Mouse (Mus musculus): ENCODE results near the gene Mgea5.
A peak's percentile ranks its signal among the peaks of the same experiment; 100 is the strongest.

The Mgea5 gene

DNA sequence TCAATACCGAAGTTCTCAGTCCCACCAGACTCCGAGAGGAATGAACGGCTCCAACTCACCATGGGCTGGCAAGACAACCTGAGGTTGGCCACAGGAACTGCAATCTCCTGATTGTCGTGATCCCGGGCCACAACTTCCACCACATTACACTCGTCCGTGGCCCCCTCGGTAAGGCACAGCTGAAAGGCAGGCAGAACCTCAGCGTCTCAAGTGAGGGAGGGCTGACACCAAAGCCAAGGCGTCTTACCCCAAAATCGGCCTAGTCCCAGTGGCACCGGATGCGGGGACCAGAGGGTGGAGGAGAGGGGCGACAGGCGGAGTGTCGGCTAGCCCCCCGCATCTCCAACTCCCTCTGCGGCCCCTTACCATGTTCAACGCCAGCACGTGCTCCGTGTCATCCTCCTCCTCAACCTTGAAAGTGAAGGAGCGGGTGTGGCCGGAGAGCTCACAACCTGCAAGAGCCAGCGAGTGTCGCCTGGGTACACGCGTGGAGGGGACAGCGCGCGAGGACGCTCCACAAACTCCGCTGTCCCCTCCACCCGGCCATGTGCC is 34.9 kb downstream of the Mgea5 start:
- no peak for DNase-seq (ENCODE audit: low read depth)

GRCm38 (mm10) chr19:45748206-45748605 is 35.4 kb downstream of the Mgea5 start:
- no peak for DNase-seq (ENCODE audit: low read depth)

GRCm38 (mm10) chr19:45747028-45747867 is 36.4 kb downstream of the Mgea5 start:
- peak; percentile 92 for DNase-seq (ENCODE audit: low read depth)

DNA sequence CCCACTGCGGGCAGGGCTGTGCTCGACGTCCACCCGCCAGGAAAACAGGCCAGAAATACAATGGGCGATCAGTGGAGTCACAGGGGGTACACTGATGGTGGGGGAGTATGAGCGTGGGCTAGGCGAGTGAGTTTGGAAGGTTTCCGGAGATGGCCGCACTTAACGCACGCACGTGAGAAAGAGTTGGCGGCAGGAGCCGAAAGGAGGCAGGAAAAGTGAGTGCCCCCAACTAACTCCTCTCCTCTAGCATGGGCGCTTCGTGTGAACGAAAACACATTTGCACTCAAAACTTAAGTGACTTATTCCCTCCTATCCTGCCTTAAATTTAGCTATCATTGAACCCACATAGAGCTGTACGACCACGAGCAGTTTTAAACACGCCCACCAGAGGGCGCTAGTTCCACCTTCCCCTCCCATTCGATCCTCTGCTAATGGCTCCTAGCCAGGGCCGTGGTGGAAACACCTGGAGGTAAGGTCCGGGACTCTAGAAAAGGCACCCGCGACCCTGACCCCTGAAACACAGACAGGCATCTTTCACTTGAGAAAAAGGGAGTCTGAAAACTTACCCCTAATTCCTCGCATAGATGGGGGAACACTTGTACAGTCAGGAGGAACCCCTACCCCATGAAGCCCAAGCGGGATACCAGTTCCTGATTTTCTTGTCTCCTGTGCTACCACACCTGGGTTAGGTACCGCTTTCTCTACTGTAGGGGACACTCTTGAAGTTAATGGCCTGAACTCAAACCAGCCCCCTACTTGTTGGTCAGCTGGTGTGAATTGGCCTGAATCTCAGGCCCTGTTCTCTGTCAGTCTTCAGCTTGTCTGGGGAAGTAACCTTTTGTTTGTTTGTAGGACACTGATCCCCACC is 37.2 kb downstream of the Mgea5 start:
- peak; percentile 79 for DNase-seq (ENCODE audit: low read depth)

- DNase-seq (ENCODE audit: low read depth), result no peak
Observed at GRCm38 (mm10) chr19:45745344-45746152, 38.1 kb downstream of the Mgea5 start.

GRCm38 (mm10) chr19:45743619-45744018 is 40.0 kb downstream of the Mgea5 start:
- DNase-seq (ENCODE audit: low read depth), result no peak

GRCm38 (mm10) chr19:45742984-45743575 is 40.6 kb downstream of the Mgea5 start:
- no peak for DNase-seq (ENCODE audit: low read depth)

DNA sequence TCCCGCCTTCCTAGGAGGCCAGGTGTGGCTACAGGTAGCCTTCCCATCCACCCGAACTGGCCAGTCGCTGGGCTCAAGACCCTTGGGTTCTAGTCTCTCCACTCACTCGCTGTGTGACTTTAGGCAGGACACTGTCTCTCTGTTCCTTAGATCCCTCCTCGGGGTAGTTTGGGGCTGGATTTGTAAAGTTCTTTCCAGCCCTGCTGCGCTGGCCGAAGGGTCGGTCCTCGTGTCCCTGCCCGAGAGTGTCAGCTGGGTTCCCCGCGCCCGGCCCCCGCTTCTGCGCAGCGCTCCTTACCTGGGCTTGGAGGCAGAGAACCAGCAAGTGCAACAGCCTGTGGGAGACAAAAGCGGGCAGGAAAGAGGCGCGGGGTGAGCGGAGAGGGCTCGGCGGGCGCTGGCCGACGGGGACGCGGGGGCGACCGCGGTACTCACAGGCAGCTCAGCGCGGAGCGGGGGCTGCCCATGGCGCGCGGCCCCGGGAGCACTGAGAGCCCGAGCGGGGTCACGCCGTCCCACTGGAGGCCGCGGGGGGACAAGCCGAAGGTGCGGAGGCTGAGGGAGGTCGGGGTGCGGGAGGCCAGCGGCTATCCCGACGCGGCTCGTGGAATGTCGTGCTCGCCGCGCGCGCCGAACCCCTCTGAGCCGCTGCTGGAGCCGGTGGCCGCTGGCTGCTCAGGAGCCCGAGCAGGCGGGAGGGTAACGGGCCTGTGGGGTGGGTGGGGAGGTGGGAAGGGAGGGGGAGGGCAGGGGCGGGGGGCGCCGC is 41.2 kb downstream of the Mgea5 start, which contains the start of gene Fgf8:
Gene Fgf8 (minus strand): TSS at position 698 of the 766 bp plus-strand sequence.
- no peak for DNase-seq (ENCODE audit: low read depth)

GRCm38 (mm10) chr19:45741431-45742217 is 42.0 kb downstream of the Mgea5 start:
- DNase-seq (ENCODE audit: low read depth), result no peak

- no peak for DNase-seq (ENCODE audit: low read depth)
Observed at GRCm38 (mm10) chr19:45740817-45741216, 42.8 kb downstream of the Mgea5 start.

GRCm38 (mm10) chr19:45740233-45740632 is 43.4 kb downstream of the Mgea5 start:
- DNase-seq (ENCODE audit: low read depth), result no peak

- DNase-seq (ENCODE audit: low read depth), result no peak
Observed at GRCm38 (mm10) chr19:45738521-45738920, 45.1 kb downstream of the Mgea5 start.

DNA sequence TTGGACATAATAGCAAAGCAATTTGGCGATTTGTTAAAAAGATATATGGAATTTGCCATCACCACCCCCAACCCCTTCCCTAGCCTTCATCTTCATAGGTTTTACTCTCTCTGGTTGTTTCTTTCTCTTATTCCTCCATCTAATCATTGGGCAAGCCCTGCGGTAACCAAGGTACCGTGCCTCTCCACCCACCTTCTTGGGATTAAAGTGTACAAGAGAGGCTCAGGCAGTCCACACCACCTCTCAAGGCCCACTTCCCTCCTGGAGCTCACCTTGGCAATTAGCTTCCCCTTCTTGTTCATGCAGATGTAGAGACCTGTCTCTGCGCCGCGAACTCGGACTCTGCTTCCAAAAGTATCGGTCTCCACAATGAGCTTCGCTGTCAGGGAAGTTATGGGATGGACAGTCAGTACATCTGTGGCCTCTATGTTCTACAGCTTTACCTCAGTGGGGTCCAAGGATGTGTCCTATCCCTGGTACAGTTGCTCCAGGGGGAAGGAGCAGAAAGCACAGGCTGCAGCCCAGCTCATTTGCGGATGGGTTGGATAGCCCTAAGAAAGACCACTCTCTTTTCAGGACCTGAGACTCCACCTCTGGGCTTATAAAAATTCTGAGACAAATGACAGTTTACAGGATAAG is 45.7 kb downstream of the Mgea5 start:
- no peak for DNase-seq (ENCODE audit: low read depth)

DNA sequence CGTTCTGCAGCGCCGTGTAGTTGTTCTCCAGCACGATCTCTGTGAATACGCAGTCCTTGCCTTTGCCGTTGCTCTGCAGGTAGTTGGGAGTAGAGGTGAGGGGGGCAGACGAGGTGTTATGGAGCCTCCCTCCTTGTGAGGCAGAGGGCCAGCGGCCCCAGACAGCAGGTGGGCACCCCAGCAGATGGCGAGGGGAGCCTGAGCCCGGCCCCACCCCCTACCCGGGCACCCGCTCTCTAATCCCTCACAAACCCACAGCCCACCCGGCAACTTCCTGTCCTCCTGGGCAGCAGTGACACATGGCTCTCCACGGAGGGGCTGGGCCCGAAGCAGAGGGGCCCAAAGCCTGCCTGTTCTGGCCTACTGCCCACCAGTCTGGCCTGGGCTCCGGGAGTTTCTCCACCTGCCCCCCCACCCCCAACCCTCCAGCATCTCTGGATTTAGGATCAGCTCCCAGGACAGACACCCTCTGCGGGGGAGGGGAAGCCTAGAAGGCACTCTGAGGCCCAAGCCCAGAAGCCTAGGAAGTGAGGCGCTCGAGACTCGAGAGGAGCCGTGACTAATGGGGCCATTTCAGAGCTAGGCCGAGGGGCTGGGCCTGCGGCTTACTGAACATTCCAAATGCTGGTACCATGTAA is 46.3 kb downstream of the Mgea5 start:
- no peak for DNase-seq (ENCODE audit: low read depth)

- DNase-seq (ENCODE audit: low read depth), result no peak
Observed at GRCm38 (mm10) chr19:45736855-45737207, 46.8 kb downstream of the Mgea5 start.

DNA sequence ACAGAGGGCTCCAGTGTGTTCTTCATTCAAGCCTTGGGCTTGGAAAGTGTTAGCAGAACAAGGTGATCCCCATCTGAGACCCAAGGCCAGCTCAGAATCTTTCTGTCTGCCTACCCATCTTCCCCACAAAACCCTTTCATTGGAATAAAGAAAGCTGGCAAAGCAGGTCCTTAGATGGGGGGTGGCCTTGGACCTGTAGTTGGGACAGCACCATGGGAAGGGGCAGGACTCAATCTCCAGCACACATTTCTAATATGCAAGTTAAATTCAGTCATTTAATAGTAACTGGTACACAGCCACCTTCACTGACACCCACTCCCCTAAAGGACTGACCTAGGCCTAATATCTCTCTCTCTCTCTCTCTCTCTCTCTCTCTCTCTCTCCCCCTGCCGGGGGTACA is 47.4 kb downstream of the Mgea5 start:
- no peak for DNase-seq (ENCODE audit: low read depth)

- DNase-seq (ENCODE audit: low read depth), result no peak
Observed at GRCm38 (mm10) chr19:45734762-45735161, 48.9 kb downstream of the Mgea5 start.

DNA sequence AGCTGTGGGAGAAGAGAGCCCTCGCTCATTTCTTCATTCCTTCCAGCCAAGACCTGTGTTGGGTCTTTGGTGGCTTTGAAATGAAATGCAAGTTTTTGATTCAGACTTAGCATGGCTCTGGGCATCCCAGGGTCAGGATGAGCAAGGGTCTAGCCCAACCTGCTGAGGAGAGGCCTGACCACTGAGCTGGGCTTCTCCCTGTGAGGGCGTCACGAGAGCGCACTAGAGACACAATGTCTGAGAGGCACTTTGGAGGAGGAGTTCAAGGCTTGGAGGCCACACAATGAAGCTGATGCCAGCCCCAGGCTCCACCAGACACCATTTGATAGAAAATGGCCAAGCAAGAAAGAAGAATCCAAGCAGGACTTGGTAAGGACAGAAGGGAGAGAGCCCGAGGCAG is 49.4 kb downstream of the Mgea5 start:
- DNase-seq (ENCODE audit: low read depth), result no peak

DNA sequence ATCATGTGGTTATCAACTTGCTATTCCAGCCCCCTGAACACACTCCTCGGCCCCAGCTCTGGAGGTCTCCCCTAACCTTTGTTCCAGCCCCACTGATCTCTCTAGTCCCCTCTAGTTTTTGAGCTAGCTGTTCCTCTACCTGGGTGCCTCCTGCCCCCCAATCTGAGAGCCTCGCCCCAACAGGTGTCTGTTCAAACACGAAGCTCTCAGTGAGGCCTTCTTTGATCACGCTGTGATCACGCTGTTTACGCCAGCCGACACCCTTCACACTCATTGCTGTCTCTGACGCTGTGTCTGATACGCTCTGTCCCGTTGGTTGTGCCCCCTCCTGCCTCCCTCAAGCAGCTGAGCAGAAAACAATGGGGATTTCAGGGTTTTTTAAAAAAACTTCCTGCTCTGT is 50.1 kb downstream of the Mgea5 start:
- no peak for DNase-seq (ENCODE audit: low read depth)

All from c-Kit-positive CD71-negative TER-119-negative erythroid progenitor cells, embryonic 14.5 days (primary cell).